ENCODE assay signal across 8 mouse cellular contexts in genomic region chr16:97165444-97166121, GRCm38 (mm10). TPM values are rescaled to one million over a fixed set of nuclear protein-coding genes. Genes with fewer than 3 reads are reported as not detected.
A peak's percentile ranks its signal among the peaks of the same experiment; 100 is the strongest.
DNase-seq lines count a peak whose midpoint lies in the region; ATAC-seq lines count a peak whose summit lies in the region.

No protein-coding gene starts in this region.

- DNase-seq in R1 (ENCODE audit: low read depth, low spot score): peak; percentile 62
- DNase-seq in cerebellum, adult 11-12 months: peak; percentile 66
- DNase-seq in layer of hippocampus, postnatal 36 days: peak; percentile 51 to 68
- DNase-seq in lung, postnatal 10 days: peak; percentile 31
- peak; percentile 50 for DNase-seq in retina, postnatal 7 days (ENCODE audit: low read depth, low spot score)
- DNase-seq in B cell, adult 2 months: no peak

- peak overlapping the region; percentile 51 for H3K27ac ChIP-seq in forebrain, embryonic 15.5 days (replicated peaks)
- peak overlapping the region; percentile 91 for H3K27ac ChIP-seq in hindbrain, embryonic 13.5 days

- no peaks in the 10 kb centered on the region for H3K9me3 ChIP-seq in forebrain, embryonic 15.5 days
- no peaks in the 10 kb centered on the region for H3K9me3 ChIP-seq in hindbrain, embryonic 13.5 days

- ATAC-seq in forebrain, embryonic 15.5 days (replicated peaks): peak; percentile 82
- peak; percentile 80 for ATAC-seq in hindbrain, embryonic 13.5 days (ENCODE audit: low FRiP score)

- peaks cover 43% of the 10 kb centered on the region for H3K4me1 ChIP-seq in forebrain, embryonic 15.5 days
- H3K4me1 ChIP-seq in hindbrain, embryonic 13.5 days (replicated peaks): peaks cover 62% of the 10 kb centered on the region

- H3K4me2 ChIP-seq in forebrain, embryonic 15.5 days (replicated peaks): peak overlapping the region; percentile 86
- H3K4me2 ChIP-seq in hindbrain, embryonic 13.5 days: peak overlapping the region; percentile 87

- H3K36me3 ChIP-seq in forebrain, embryonic 15.5 days: no peaks in the 10 kb centered on the region
- no peaks in the 10 kb centered on the region for H3K36me3 ChIP-seq in hindbrain, embryonic 13.5 days

- H3K4me3 ChIP-seq in forebrain, embryonic 15.5 days: peak overlapping the region; percentile 42
- H3K4me3 ChIP-seq in hindbrain, embryonic 13.5 days: peak overlapping the region; percentile 45

- H3K27me3 ChIP-seq in forebrain, embryonic 15.5 days: peaks cover 3% of the 10 kb centered on the region; the same call in 1 of the 2 replicates
- peaks cover 31% of the 10 kb centered on the region for H3K27me3 ChIP-seq in hindbrain, embryonic 13.5 days

- under 1% methylated on average over 21 of the region's 21 CpGs for WGBS in forebrain, embryonic 15.5 days
- WGBS in hindbrain, embryonic 13.5 days: under 1% methylated on average over 21 of the region's 21 CpGs

- H3K9ac ChIP-seq in forebrain, embryonic 15.5 days (replicated peaks): peak overlapping the region; percentile 57
- H3K9ac ChIP-seq in hindbrain, embryonic 13.5 days: peak overlapping the region; percentile 80

RNA-seq across cellular contexts. Expression of gene Dscam, which starts 5.0 kb away (rescaled TPM):
- polyA plus RNA-seq in forebrain, embryonic 15.5 days (2015; fragmentation: Nextera tagmentation; extraction: Ambion mirVana): 7.7 and 8.0 TPM in 2 replicates
- polyA plus RNA-seq in hindbrain, embryonic 13.5 days (2015; fragmentation: Nextera tagmentation; extraction: Ambion mirVana): 7.7 and 10.0 TPM in 2 replicates
- 10 to 100 TPM; 38.2 to 43.0 TPM for total RNA-seq in layer of hippocampus, postnatal 36 days (2021)

Comparison
In these comparisons a context has a peak if more than half of its experiments do, and no peak if none do; other contexts are left out.
1. DNase-seq: peak in R1 (single experiment), cerebellum, adult 11-12 months (single experiment), layer of hippocampus, postnatal 36 days (2 of 2), lung, postnatal 10 days (single experiment) and retina, postnatal 7 days (single experiment); none in B cell, adult 2 months (0 of 2).